Mouse (Mus musculus) erythroblast, embryonic 14.5 days (primary cell): ENCODE data around the gene Olfr1347.

Experiments used
- GATA1 ChIP-seq: IDR thresholded peaks from 2 replicates; pipeline ENCODE4 v1.6.1; 2012; ENCODE audit warnings: low read length, inconsistent platforms, mixed read lengths
- TAL1 ChIP-seq: IDR thresholded peaks from 3 replicates; pipeline ENCODE4 v1.6.1; 2012; ENCODE audit warnings: low read length, inconsistent platforms, mixed read lengths

GRCm38 (mm10) chr7:6438388-6438787 lies 61.2 kb downstream of the Olfr1347 start, which contains the start of gene Olfr1344:
- no peak for TF ChIP-seq GATA1
- no peak for TF ChIP-seq TAL1
